Mouse (Mus musculus): ENCODE data around the gene Cops9. TPM values are rescaled to one million over a fixed set of nuclear protein-coding genes. Genes with fewer than 3 reads are reported as not detected.

Cops9 gene
- polyA plus RNA-seq, 1 experiment from 2014 or later, result 396 TPM

GRCm38 (mm10) chr1:92667106-92667505, 25.3 kb upstream of the Cops9 start:
- no peak overlapping the region for H3K4me3 ChIP-seq (ENCODE audit: low read depth, low read length)
- H3K9ac ChIP-seq (ENCODE audit: low read length), result no peak overlapping the region
- TF ChIP-seq EP300 (optimal IDR thresholded peaks at IDR 0.05) (no peak), CTCF (IDR thresholded peaks at IDR 0.05; ENCODE audit: low read depth) (no peak)
- 63% methylated on average over 6 of the region's 6 CpGs for whole genome bisulfite sequencing
- H3K27me3 ChIP-seq (ENCODE audit: control insufficient read depth, insufficient read depth, low read length), result no peaks in the 10 kb centered on the region
- DNase-seq (ENCODE audit: low spot score), result no peak
- no peak overlapping the region for H3K4me2 ChIP-seq (replicated peaks; ENCODE audit: low read depth)
- no peaks in the 10 kb centered on the region for H3K4me1 ChIP-seq (replicated peaks; ENCODE audit: control insufficient read depth, insufficient read depth)
- H3K27ac ChIP-seq (replicated peaks), result no peak overlapping the region
- H3K9me3 ChIP-seq (ENCODE audit: control insufficient read depth, low read length), result no peaks in the 10 kb centered on the region
- no peaks in the 10 kb centered on the region for H3K36me3 ChIP-seq (ENCODE audit: control insufficient read depth, insufficient read depth, low read length)
- no peak for ATAC-seq (ENCODE audit: low FRiP score, low TSS enrichment)

DNA sequence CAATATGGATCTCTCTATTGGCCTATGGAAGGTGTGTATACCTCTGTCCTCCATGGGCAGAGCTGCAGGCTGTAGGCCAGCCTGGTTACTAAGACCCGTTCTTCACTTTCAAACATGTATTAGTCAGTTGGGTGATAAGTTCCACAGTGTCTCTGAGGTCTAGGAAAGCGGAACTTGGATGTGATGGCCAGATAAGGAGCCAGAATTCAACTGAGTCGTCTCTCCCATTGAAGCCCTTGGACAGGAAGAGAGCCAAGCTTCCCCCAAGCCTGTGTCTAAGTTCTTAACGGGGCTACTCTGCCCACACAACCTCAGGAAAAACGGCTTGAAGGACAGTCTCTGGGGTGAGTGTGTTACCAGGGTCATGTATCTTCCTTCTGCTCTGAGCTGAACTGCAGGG, 17.6 kb upstream of the Cops9 start:
- no peak overlapping the region for H3K4me3 ChIP-seq (ENCODE audit: low read depth, low read length)
- H3K27me3 ChIP-seq (ENCODE audit: control insufficient read depth, insufficient read depth, low read length), result no peaks in the 10 kb centered on the region
- no peaks in the 10 kb centered on the region for H3K4me1 ChIP-seq (replicated peaks; ENCODE audit: control insufficient read depth, insufficient read depth)
- H3K27ac ChIP-seq (replicated peaks), result no peak overlapping the region
- TF ChIP-seq EP300 (optimal IDR thresholded peaks at IDR 0.05), result no peak
- H3K36me3 ChIP-seq (ENCODE audit: control insufficient read depth, insufficient read depth, low read length), result no peaks in the 10 kb centered on the region
- no peak overlapping the region for H3K4me2 ChIP-seq (replicated peaks; ENCODE audit: low read depth)
- 39% methylated on average over 5 of the region's 5 CpGs for WGBS
- DNase-seq (ENCODE audit: low spot score), result no peak
- ATAC-seq (ENCODE audit: low FRiP score, low TSS enrichment), result no peak
- H3K9ac ChIP-seq (ENCODE audit: low read length), result no peak overlapping the region
- no peaks in the 10 kb centered on the region for H3K9me3 ChIP-seq (ENCODE audit: control insufficient read depth, low read length)

- Histone ChIP-seq H3K9ac (ENCODE audit: low read length) (no peak overlapping the region), H3K27ac (replicated peaks) (no peak overlapping the region), H3K36me3 (ENCODE audit: control insufficient read depth, insufficient read depth, low read length) (no peaks in the 10 kb centered on the region), H3K27me3 (ENCODE audit: control insufficient read depth, insufficient read depth, low read length) (no peaks in the 10 kb centered on the region), H3K4me1 (replicated peaks; ENCODE audit: control insufficient read depth, insufficient read depth) (no peaks in the 10 kb centered on the region), H3K4me3 (ENCODE audit: low read depth, low read length) (no peak overlapping the region), H3K9me3 (ENCODE audit: control insufficient read depth, low read length) (no peaks in the 10 kb centered on the region), H3K4me2 (replicated peaks; ENCODE audit: low read depth) (no peak overlapping the region)
- WGBS, result 70% methylated on average over 11 of the region's 11 CpGs
- ATAC-seq (ENCODE audit: low FRiP score, low TSS enrichment) (peak; percentile 40; the same call in 1 of the 2 replicates), DNase-seq (ENCODE audit: low spot score) (no peak)
- TF ChIP-seq CTCF (IDR thresholded peaks at IDR 0.05; ENCODE audit: low read depth) (no peak), EP300 (optimal IDR thresholded peaks at IDR 0.05) (no peak)
These were observed 15.4 kb upstream of the Cops9 start for GRCm38 (mm10) chr1:92657025-92657820.

DNA sequence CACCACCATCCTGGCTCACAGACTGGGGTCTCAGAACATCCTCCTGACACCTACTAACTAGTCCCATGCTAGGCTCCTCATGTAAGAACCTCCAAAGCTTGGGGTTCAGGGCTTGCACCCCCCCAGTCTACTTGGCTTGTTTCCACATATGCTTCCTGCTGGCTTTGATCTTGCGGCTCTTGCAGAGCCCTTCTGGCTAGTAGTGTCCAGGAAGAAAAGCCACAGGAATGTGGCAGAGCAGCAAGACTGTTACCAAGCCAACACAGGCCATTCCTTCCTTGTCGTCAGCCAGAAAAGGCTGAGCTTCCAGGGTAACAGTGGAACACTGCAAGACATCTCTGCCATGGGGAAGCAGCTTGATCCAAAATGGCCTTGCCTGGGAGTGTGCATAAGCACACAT, 12.9 kb upstream of the Cops9 start:
- no peak for ATAC-seq (ENCODE audit: low FRiP score, low TSS enrichment)

DNA sequence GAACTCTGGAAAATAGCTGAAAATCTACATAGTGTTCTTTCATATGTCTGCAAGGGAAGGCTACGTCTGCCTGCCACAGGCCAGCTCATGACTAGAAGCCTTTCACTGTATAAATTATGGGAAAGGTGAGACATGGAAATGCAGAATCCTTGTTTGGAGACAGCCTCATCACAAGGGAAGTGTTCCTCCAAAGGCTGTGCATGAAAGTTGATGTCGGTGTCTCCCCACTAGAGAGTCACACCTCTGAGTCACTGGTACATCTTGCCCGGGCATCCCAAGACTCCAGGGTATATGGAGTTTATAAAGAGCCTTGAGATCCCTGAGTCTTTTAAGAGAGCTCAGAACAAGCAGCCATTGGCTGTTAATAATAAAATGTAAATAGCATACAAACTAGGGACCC, 11.4 kb upstream of the Cops9 start:
- Histone ChIP-seq H3K27me3 (ENCODE audit: control insufficient read depth, insufficient read depth, low read length) (no peaks in the 10 kb centered on the region), H3K9me3 (ENCODE audit: control insufficient read depth, low read length) (no peaks in the 10 kb centered on the region), H3K36me3 (ENCODE audit: control insufficient read depth, insufficient read depth, low read length) (no peaks in the 10 kb centered on the region), H3K9ac (ENCODE audit: low read length) (no peak overlapping the region), H3K27ac (replicated peaks) (no peak overlapping the region), H3K4me2 (replicated peaks; ENCODE audit: low read depth) (no peak overlapping the region), H3K4me1 (replicated peaks; ENCODE audit: control insufficient read depth, insufficient read depth) (no peaks in the 10 kb centered on the region), H3K4me3 (ENCODE audit: low read depth, low read length) (no peak overlapping the region)
- DNase-seq (ENCODE audit: low spot score), result no peak
- TF ChIP-seq CTCF (IDR thresholded peaks at IDR 0.05; ENCODE audit: low read depth) (no peak), EP300 (optimal IDR thresholded peaks at IDR 0.05) (no peak)
- ATAC-seq (ENCODE audit: low FRiP score, low TSS enrichment), result no peak
- 85% methylated on average over 3 of the region's 3 CpGs for WGBS

More for the DNA sequence above, 12.9 kb upstream of the Cops9 start:
- Histone ChIP-seq H3K4me3 (ENCODE audit: low read depth, low read length) (no peak overlapping the region), H3K9me3 (ENCODE audit: control insufficient read depth, low read length) (no peaks in the 10 kb centered on the region), H3K4me2 (replicated peaks; ENCODE audit: low read depth) (no peak overlapping the region), H3K27me3 (ENCODE audit: control insufficient read depth, insufficient read depth, low read length) (no peaks in the 10 kb centered on the region), H3K36me3 (ENCODE audit: control insufficient read depth, insufficient read depth, low read length) (no peaks in the 10 kb centered on the region), H3K9ac (ENCODE audit: low read length) (no peak overlapping the region), H3K4me1 (replicated peaks; ENCODE audit: control insufficient read depth, insufficient read depth) (no peaks in the 10 kb centered on the region), H3K27ac (replicated peaks) (no peak overlapping the region)
- WGBS, result 68% methylated on average over 2 of the region's 2 CpGs
- no peak for DNase-seq (ENCODE audit: low spot score)
- TF ChIP-seq EP300 (optimal IDR thresholded peaks at IDR 0.05), result no peak
- TF ChIP-seq CTCF (IDR thresholded peaks at IDR 0.05; ENCODE audit: low read depth), result no peak

DNA sequence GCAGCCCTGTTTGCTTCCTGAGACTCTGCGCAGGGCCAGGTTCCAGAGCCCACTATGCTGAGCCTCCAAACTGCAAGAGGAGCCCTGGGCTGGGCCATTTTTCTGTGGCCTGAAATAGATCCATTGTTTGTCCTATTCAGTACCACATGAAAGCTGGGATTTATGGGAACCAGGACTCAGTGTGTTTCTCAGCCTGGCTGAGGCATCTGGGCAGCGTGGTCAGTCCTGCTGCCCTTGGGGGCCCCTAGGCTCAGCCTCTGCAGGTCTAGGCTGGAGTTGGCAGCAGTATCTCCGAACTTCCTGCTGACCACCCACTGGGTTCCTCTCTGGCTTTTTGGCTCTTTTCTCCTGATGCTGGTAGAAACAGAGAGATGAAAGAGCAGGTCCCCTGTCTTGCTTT, 9.7 kb upstream of the Cops9 start:
- Histone ChIP-seq H3K36me3 (ENCODE audit: control insufficient read depth, insufficient read depth, low read length) (no peaks in the 10 kb centered on the region), H3K4me3 (ENCODE audit: low read depth, low read length) (no peak overlapping the region), H3K4me2 (replicated peaks; ENCODE audit: low read depth) (no peak overlapping the region), H3K27me3 (ENCODE audit: control insufficient read depth, insufficient read depth, low read length) (no peaks in the 10 kb centered on the region), H3K9ac (ENCODE audit: low read length) (no peak overlapping the region), H3K4me1 (replicated peaks; ENCODE audit: control insufficient read depth, insufficient read depth) (no peaks in the 10 kb centered on the region), H3K27ac (replicated peaks) (no peak overlapping the region), H3K9me3 (ENCODE audit: control insufficient read depth, low read length) (no peaks in the 10 kb centered on the region)
- no peak for DNase-seq (ENCODE audit: low spot score)
- 51% methylated on average over 3 of the region's 3 CpGs for WGBS
- ATAC-seq (ENCODE audit: low FRiP score, low TSS enrichment), result no peak
- TF ChIP-seq CTCF (IDR thresholded peaks at IDR 0.05; ENCODE audit: low read depth) (no peak), EP300 (optimal IDR thresholded peaks at IDR 0.05) (no peak)

Measured in stomach, postnatal 0 days (tissue).